Mouse (Mus musculus) Patski (cell line): ENCODE data around the gene Tmed10. TPM values are rescaled to one million over a fixed set of nuclear protein-coding genes. Genes with fewer than 3 reads are reported as not detected.

Experiments
- ATAC-seq: fragments of 100-300 bp; one replicate; pipeline ENCODE4 v1.8.0; 2021
- CTCF ChIA-PET: fragments of 350-600 bp; sonication (Branson Sonifier 250); formaldehyde crosslinking; loops from one replicate; lab custom pipeline; 2022; ENCODE audit warnings: inconsistent platforms; lab: Charles Lee
- POLR2A ChIA-PET: fragments of 350-600 bp; sonication (Branson Sonifier 250); formaldehyde crosslinking; loops from one replicate; lab custom pipeline; 2022; ENCODE audit warnings: antibody characterized with exemption, inconsistent platforms; lab: Charles Lee
- DNase-seq: peaks from one replicate; pipeline ENCODE4 v3.0.0-alpha.2; 2011; ENCODE audit warnings: low read depth, low spot score
- H3K27me3 ChIP-seq: fragments of 371-371 bp; one replicate; pipeline ENCODE4 v1.5.1; 2021
- CTCF ChIP-seq: fragments of 100-300 bp; IDR thresholded peaks from one replicate; pipeline ENCODE4 v1.5.1; 2021
- in situ Hi-C: fragments of 300-500 bp; cut with MboI; formaldehyde crosslinking; loops from 3 replicates; pipeline ENCODE4 v1.11.1; 2018; ENCODE audit warnings: low pct_unique_long_range_greater_than_20kb, mixed read lengths
- polyA plus RNA-seq: library from polyadenylated mRNA; unstranded; gene quantifications from one replicate; pipeline ENCODE4 v1.2.3, GENCODE M21; 2021

Gene Tmed10
- polyA plus RNA-seq, 1 experiment from 2014 or later = 238 TPM

- DNase-seq (no peak), ATAC-seq (no peak)
- POLR2A ChIA-PET = interaction anchor here (1.1 kb wide), 1 partner anchor 94 kb away, joined by 4 read pairs; no protein-coding TSS in a partner anchor
- no peaks in the 10 kb centered on the region for H3K27me3 ChIP-seq
- CTCF ChIA-PET = interaction anchor here (0.9 to 1.6 kb wide), 2 partner anchors 105 to 109 kb away, joined by 3 to 4 read pairs; no protein-coding TSS in a partner anchor
- in situ Hi-C loops = no loop called here
- TF ChIP-seq CTCF = peak; percentile 7
Observed at GRCm38 (mm10) chr12:85378271-85378670, 3.6 kb upstream of the Tmed10 start.

- no peak for TF ChIP-seq CTCF
- POLR2A ChIA-PET = interaction anchor here (0.7 to 1.0 kb wide), 2 partner anchors 9 to 78 kb away, joined by 3 read pairs; no protein-coding TSS in a partner anchor
- H3K27me3 ChIP-seq = no peaks in the 10 kb centered on the region
- CTCF ChIA-PET = no interaction called here
- ATAC-seq (peak; percentile 85), DNase-seq (no peak)
- in situ Hi-C loops = no loop called here
Observed at GRCm38 (mm10) chr12:85373591-85374560, 771 bp downstream of the Tmed10 start.

GRCm38 (mm10) chr12:85372068-85372665 is 2.5 kb downstream of the Tmed10 start:
- H3K27me3 ChIP-seq = no peaks in the 10 kb centered on the region
- no peak for TF ChIP-seq CTCF
- CTCF ChIA-PET = interaction anchor here (0.7 to 1.9 kb wide), 3 partner anchors 15 to 36 kb away, joined by 3 to 4 read pairs (median 4); no protein-coding TSS in a partner anchor
- POLR2A ChIA-PET = interaction anchor here (0.7 kb wide), 1 partner anchor 115 kb away, joined by 3 read pairs; no protein-coding TSS in a partner anchor
- in situ Hi-C loops = no loop called here
- no peak for DNase-seq
- ATAC-seq = no peak

- ATAC-seq (no peak), DNase-seq (no peak)
- CTCF ChIA-PET = no interaction called here
- POLR2A ChIA-PET = no interaction called here
- H3K27me3 ChIP-seq = no peaks in the 10 kb centered on the region
- no peak for TF ChIP-seq CTCF
- in situ Hi-C loops = no loop called here
Observed at GRCm38 (mm10) chr12:85368441-85369063, 6.1 kb downstream of the Tmed10 start.

GRCm38 (mm10) chr12:85366271-85366670 is 8.4 kb downstream of the Tmed10 start:
- no peak for TF ChIP-seq CTCF
- no peaks in the 10 kb centered on the region for H3K27me3 ChIP-seq
- in situ Hi-C loops = no loop called here
- ChIA-PET CTCF (no interaction called here), POLR2A (no interaction called here)
- ATAC-seq (no peak), DNase-seq (no peak)

GRCm38 (mm10) chr12:85362510-85362909 is 12.1 kb downstream of the Tmed10 start:
- ATAC-seq = no peak
- CTCF ChIA-PET = no interaction called here
- no peak for TF ChIP-seq CTCF
- DNase-seq = no peak
- POLR2A ChIA-PET = interaction anchor here (0.7 to 0.9 kb wide), 2 partner anchors 18 to 113 kb away, joined by 3 read pairs; no protein-coding TSS in a partner anchor
- H3K27me3 ChIP-seq = no peaks in the 10 kb centered on the region
- in situ Hi-C loops = no loop called here

- TF ChIP-seq CTCF = no peak
Observed at GRCm38 (mm10) chr12:85361580-85361979, 13.1 kb downstream of the Tmed10 start.

GRCm38 (mm10) chr12:85361165-85361564 is 13.5 kb downstream of the Tmed10 start:
- DNase-seq (no peak), ATAC-seq (no peak)
- in situ Hi-C loops = no loop called here
- H3K27me3 ChIP-seq = no peaks in the 10 kb centered on the region
- no peak for TF ChIP-seq CTCF
- CTCF ChIA-PET = interaction anchor here (1.0 kb wide), 1 partner anchor 10 kb away, joined by 3 read pairs; no protein-coding TSS in a partner anchor
- POLR2A ChIA-PET = interaction anchor here (1.2 kb wide), 1 partner anchor 126 kb away, joined by 3 read pairs; no protein-coding TSS in a partner anchor

More at GRCm38 (mm10) chr12:85361580-85361979, 13.1 kb downstream of the Tmed10 start:
- ATAC-seq (no peak), DNase-seq (no peak)
- POLR2A ChIA-PET = interaction anchor here (1.2 kb wide), 1 partner anchor 126 kb away, joined by 3 read pairs; no protein-coding TSS in a partner anchor
- no peaks in the 10 kb centered on the region for H3K27me3 ChIP-seq
- CTCF ChIA-PET = no interaction called here
- in situ Hi-C loops = no loop called here

GRCm38 (mm10) chr12:85354061-85354460 is 20.6 kb downstream of the Tmed10 start:
- ATAC-seq = no peak
- ChIA-PET CTCF (interaction anchor here (1.0 kb wide), 1 partner anchor 119 kb away, joined by 3 read pairs; no protein-coding TSS in a partner anchor), POLR2A (no interaction called here)
- DNase-seq = no peak
- H3K27me3 ChIP-seq = no peaks in the 10 kb centered on the region
- TF ChIP-seq CTCF = no peak
- in situ Hi-C loops = no loop called here
